Mouse (Mus musculus) stomach, embryonic 14.5 days (tissue): ENCODE measurements around the gene Tbc1d16. TPM values are rescaled to one million over a fixed set of nuclear protein-coding genes. Genes with fewer than 3 reads are reported as not detected.

Source experiments
- ATAC-seq: fragments of 200-750 bp; cut with Nextera tagmentation; 2 replicates; pipeline ENCODE4 v1.8.0; 2017; ENCODE audit warnings: low read depth, moderate TSS enrichment; ENCODE audit not compliant: insufficient number of reproducible peaks, insufficient read depth, low FRiP score
- H3K27ac ChIP-seq: fragments of 300-500 bp; sonication (generic); 2 replicates; pipeline ENCODE4 v1.5.1; 2014; ENCODE audit warnings: mild to moderate bottlenecking, low read length, moderate library complexity, mixed read lengths
- H3K27me3 ChIP-seq: fragments of 300-500 bp; sonication (generic); 2 replicates; pipeline ENCODE4 v1.6.1; 2014; ENCODE audit warnings: low read length, control low read depth, mixed read lengths; ENCODE audit not compliant: control insufficient read depth, insufficient read depth
- H3K36me3 ChIP-seq: fragments of 300-500 bp; sonication (generic); 2 replicates; pipeline ENCODE4 v1.6.1; 2014; ENCODE audit warnings: mild to moderate bottlenecking, control low read depth, low read length, moderate library complexity, mixed read lengths; ENCODE audit not compliant: control insufficient read depth, insufficient read depth
- H3K4me1 ChIP-seq: fragments of 300-500 bp; sonication (generic); 2 replicates; pipeline ENCODE4 v1.6.1; 2014; ENCODE audit warnings: low read length, control low read depth, mixed read lengths; ENCODE audit not compliant: control insufficient read depth, insufficient read depth
- H3K4me2 ChIP-seq: fragments of 300-500 bp; sonication (generic); replicated peaks from 2 replicates; pipeline ENCODE4 v1.6.1; 2014; ENCODE audit warnings: low read depth, low read length, control low read depth
- H3K4me3 ChIP-seq: fragments of 300-500 bp; sonication (generic); 2 replicates; pipeline ENCODE4 v1.5.1; 2014; ENCODE audit warnings: low read depth, low read length, control low read depth
- H3K9ac ChIP-seq: fragments of 300-500 bp; sonication (generic); replicated peaks from 2 replicates; pipeline ENCODE4 v1.6.1; 2014; ENCODE audit warnings: low read depth, mild to moderate bottlenecking, control low read depth, low read length, moderate library complexity, mixed read lengths
- H3K9me3 ChIP-seq: fragments of 300-500 bp; sonication (generic); 2 replicates; pipeline ENCODE4 v1.6.1; 2016; ENCODE audit warnings: low read depth, low read length, control low read depth; ENCODE audit not compliant: control insufficient read depth
- WGBS: fragments of 180-500 bp; shearing (Covaris S2); extraction: QIAGEN DNeasy Blood & Tissue Kit; methylation state at CpG from one replicate; pipeline ENCODE4 v1.1.7; 2014; 5-methylcytosine and 5-hydroxymethylcytosine counted together
- polyA plus RNA-seq: library from polyadenylated mRNA; unstranded; fragments of >200 nt; fragmentation: Nextera tagmentation; extraction: Ambion mirVana; gene quantifications from 2 replicates; pipeline ENCODE4 v1.2.1, GENCODE M21; 2014

The Tbc1d16 gene
- polyA plus RNA-seq, 1 experiment from 2014 or later = 14.8 TPM

DNA sequence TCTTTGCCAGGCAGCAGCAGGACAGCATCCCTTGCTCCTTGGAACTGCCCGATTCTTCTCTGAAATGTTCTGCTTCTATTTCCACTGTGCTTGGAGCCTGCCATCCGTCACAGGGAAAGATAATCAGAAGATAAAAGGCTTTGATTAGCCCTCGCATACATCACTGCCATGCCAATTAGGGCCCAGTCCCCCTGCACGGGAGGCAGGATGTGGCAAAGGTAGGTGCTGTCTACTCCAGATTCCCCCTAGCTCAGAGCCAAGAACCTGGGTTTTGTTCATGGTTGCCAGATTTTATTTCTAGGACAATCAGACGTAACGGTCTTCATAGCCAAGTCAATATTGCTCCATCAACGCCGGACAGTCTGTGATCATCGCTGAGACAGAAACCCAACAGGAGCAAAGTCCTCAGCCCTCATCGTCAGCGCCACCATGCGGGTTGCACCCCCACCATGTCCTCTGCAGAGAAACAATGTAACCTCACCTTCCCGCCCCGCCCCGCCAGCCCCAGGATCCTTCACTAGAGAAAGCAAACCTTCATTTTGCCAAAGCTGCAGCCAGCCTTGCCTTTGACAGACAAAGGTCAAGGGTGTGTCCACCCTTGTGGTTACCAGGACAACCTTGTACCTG, 44.5 kb downstream of the Tbc1d16 start:
- H3K4me3 ChIP-seq = no peak overlapping the region
- H3K9me3 ChIP-seq = no peaks in the 10 kb centered on the region
- no peak overlapping the region for H3K9ac ChIP-seq
- WGBS = 69% methylated on average over 15 of the region's 15 CpGs
- H3K27me3 ChIP-seq = no peaks in the 10 kb centered on the region
- no peak overlapping the region for H3K27ac ChIP-seq
- no peak for ATAC-seq
- H3K4me1 ChIP-seq = peaks cover 18% of the 10 kb centered on the region; the same call in 1 of the 2 replicates
- H3K4me2 ChIP-seq = no peak overlapping the region
- H3K36me3 ChIP-seq = no peaks in the 10 kb centered on the region; the same call in 1 of the 2 replicates

DNA sequence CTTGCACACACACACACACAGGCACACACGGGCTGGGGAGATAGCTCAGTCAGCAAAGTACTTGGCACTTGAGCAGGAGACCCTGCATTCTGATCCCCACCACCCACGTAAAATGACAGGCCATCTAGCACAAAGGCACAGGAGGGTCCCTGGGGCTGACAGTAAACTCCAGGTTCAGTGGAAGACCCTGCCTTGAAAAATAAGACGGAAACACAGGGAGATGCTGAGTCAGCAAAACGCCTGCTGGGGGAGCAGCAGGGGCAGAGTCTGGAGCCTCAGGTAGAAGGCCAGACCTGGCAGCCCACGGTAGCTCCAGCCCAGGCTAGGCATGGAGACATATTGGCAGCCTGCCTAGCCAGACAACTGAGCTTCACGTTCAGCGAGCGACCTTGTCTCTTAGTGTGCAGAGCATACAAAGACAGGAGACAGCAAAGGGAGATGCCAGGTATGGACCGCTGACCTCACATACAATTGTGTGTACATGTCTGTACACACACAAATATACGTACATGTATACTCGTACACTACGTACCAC, 46.4 kb downstream of the Tbc1d16 start:
- Histone ChIP-seq H3K27ac (no peak overlapping the region), H3K9me3 (no peaks in the 10 kb centered on the region), H3K4me3 (no peak overlapping the region), H3K9ac (no peak overlapping the region), H3K36me3 (no peaks in the 10 kb centered on the region; the same call in 1 of the 2 replicates), H3K4me1 (0 out of 2 replicates have a peak, but pooled peaks cover under 1% of the 10 kb centered on the region), H3K27me3 (no peaks in the 10 kb centered on the region), H3K4me2 (no peak overlapping the region)
- 82% methylated on average over 12 of the region's 12 CpGs for WGBS
- no peak for ATAC-seq

DNA sequence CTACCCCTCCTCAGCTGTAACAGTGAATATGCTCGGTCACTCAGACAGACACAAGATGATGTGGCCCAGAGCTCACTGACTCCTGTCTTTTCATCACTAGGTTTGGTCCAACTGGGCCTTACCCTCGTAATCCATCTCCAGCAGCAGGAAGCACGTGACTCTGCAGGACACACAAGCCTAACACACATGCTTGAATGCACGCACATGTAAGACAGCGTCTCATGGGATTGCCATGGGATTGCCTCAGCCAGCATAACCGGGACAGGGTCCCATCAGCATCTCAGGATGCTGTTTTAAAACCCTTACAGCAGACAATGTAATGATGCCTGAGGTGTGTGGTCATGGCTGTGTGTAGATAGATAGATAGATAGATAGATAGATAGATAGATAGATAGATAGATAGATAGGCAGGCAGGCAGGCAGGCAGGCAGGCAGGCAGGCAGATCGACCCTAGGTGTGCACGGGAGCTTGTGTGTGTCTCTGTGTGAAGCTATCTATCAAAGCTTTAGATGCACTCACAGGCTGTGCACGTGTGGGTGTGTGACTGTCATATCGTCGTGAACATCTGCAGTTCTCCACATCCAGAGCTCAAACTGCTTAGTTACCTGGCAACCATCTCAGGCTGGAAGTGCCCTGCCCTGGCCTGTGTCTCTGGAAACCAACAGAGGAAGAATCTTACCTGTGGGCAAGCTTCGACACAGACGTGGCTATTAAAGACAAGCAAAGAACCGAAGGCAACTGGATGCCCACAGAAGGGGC, 47.3 kb downstream of the Tbc1d16 start:
- no peak overlapping the region for H3K9ac ChIP-seq
- H3K27ac ChIP-seq = no peak overlapping the region
- H3K9me3 ChIP-seq = no peaks in the 10 kb centered on the region
- ATAC-seq = no peak
- no peaks in the 10 kb centered on the region; the same call in 1 of the 2 replicates for H3K36me3 ChIP-seq
- 82% methylated on average over 14 of the region's 14 CpGs for WGBS
- no peaks in the 10 kb centered on the region for H3K4me1 ChIP-seq
- no peaks in the 10 kb centered on the region for H3K27me3 ChIP-seq
- no peak overlapping the region for H3K4me3 ChIP-seq
- no peak overlapping the region for H3K4me2 ChIP-seq

DNA sequence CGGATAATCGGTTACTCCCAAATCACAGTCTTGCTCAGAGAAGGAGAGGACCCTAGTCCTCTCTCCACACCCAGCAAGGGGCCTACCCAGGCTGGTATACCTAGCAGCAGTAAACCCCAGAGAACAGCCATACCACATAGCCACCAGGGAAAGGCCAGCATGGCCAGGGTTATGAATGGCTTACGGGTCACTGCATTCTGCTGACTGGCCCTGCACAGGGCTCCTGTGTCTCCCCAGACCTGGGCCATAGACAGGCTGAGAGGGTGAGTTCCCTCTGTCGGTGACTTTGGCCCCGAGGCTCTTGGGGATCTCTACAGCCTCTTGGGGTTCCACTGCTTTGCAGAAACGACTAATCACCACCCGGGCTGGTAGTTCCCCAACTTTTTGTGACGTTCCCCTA, 50.0 kb downstream of the Tbc1d16 start:
- Histone ChIP-seq H3K4me3 (no peak overlapping the region), H3K9me3 (no peaks in the 10 kb centered on the region), H3K9ac (no peak overlapping the region), H3K27ac (no peak overlapping the region), H3K4me2 (no peak overlapping the region), H3K27me3 (no peaks in the 10 kb centered on the region), H3K36me3 (no peaks in the 10 kb centered on the region; the same call in 1 of the 2 replicates), H3K4me1 (no peaks in the 10 kb centered on the region)
- ATAC-seq = no peak
- WGBS = 83% methylated on average over 8 of the region's 8 CpGs

DNA sequence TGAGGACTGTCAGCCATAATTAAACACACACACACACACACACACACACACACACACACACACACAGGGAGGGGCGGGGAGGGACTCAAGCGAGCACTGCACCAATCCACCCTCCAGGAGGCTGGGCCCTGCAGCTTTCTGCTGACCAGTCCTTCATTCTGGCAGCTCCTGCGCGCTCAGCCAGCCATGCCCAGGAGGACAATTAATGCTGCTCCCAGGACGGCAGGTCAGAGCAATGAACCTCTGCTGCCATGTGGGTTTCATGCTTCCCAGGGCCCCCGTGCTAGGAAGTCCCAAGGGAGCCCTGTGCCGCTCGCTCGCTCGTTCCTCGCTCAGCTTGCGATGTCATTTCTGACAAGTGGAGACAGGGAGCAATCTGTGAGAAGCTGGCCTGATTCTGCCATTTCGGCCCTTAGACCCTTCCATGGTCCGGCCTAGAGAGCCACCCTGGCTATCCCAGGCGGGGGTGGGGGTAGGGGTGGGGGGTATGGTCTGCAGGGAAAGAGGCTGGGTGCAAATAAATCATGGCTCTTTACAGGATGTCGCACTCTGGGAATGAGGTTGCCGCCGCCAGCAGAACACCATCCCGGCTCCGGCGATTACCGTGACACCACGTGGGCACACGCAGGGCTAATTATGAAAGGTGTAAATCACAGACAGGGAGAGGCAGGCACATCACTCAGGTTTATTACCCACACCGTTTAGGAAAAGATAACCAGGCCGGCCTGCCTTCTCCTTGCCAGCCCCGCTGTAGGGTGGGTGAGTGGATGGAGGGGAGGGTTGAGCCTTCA, 51.7 kb downstream of the Tbc1d16 start:
- Histone ChIP-seq H3K27ac (no peak overlapping the region), H3K9ac (no peak overlapping the region), H3K9me3 (no peaks in the 10 kb centered on the region), H3K4me1 (no peaks in the 10 kb centered on the region), H3K4me2 (no peak overlapping the region), H3K4me3 (no peak overlapping the region), H3K27me3 (no peaks in the 10 kb centered on the region), H3K36me3 (no peaks in the 10 kb centered on the region)
- WGBS = 67% methylated on average over 26 of the region's 27 CpGs
- no peak for ATAC-seq

DNA sequence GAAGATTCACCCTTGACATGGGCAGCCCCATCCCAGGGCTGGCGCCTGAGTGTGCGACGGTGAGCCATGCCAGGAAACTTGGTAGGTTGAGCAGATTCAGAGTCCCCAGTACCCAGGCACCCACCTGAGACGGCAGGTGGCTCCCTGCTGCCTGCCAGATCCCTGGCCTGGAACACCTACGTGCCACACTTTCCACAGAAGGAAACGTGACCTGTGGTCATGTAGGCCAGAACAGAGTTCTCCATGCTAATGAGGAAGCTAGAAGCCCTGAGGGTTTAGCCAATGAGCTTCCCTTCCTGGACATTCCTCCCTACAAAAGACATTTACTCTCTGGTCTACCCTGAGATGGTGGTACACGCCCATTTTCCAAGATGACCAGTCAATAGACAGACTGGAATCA, 56.7 kb downstream of the Tbc1d16 start:
- H3K9ac ChIP-seq = no peak overlapping the region
- H3K27ac ChIP-seq = no peak overlapping the region
- ATAC-seq = no peak
- no peaks in the 10 kb centered on the region for H3K4me1 ChIP-seq
- WGBS = 90% methylated on average over 7 of the region's 7 CpGs
- H3K36me3 ChIP-seq = no peaks in the 10 kb centered on the region
- H3K4me3 ChIP-seq = no peak overlapping the region
- no peaks in the 10 kb centered on the region for H3K27me3 ChIP-seq
- H3K9me3 ChIP-seq = no peaks in the 10 kb centered on the region
- no peak overlapping the region for H3K4me2 ChIP-seq

DNA sequence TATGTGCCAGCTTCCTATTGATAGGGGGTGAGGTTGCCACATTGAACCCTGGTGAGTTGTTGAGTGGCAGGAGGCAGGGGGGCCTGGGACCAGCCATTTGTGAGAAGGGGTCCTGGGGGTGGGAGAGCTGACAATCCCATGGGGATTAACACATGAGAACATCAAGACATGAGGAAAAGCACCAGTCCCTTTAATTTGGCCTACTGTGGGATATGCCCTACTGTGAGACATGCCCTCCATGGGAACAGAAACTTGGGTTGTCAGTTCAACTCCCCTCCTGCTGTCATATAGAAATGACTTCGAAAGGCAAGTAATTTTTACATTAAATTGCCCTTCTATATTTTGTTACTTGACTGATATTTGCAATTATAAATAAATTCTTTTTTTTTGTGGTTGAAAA, 59.4 kb downstream of the Tbc1d16 start:
- no peak for ATAC-seq
- no peak overlapping the region for H3K4me3 ChIP-seq
- no peak overlapping the region for H3K9ac ChIP-seq
- 91% methylated on average over 1 of the region's 1 CpGs for WGBS
- H3K4me1 ChIP-seq = 0 out of 2 replicates have a peak, but pooled peaks cover 2% of the 10 kb centered on the region
- no peaks in the 10 kb centered on the region for H3K27me3 ChIP-seq
- H3K9me3 ChIP-seq = no peaks in the 10 kb centered on the region
- no peak overlapping the region for H3K4me2 ChIP-seq
- no peak overlapping the region for H3K27ac ChIP-seq
- no peaks in the 10 kb centered on the region for H3K36me3 ChIP-seq

DNA sequence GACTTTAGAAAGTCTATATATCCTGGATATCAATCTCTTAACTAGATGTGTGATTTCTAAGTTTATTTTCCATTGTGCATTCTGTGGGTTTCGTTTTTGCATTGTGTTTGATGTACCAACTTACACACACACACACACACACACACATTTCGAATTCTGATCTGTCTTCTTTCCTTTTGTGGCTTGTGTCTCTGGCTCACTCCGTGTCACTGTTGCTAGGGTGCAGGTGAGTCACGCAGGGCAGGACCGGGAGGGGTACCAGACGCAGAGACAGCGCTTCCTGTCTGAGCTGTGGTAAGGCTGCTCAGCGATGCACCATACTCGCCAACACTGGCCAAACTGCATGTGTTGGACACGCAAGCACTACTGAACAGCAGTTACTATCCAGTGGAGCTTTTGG, 62.3 kb downstream of the Tbc1d16 start:
- WGBS = 77% methylated on average over 10 of the region's 10 CpGs
- H3K9ac ChIP-seq = no peak overlapping the region
- no peak for ATAC-seq
- H3K9me3 ChIP-seq = no peaks in the 10 kb centered on the region
- H3K36me3 ChIP-seq = no peaks in the 10 kb centered on the region
- H3K4me1 ChIP-seq = 0 out of 2 replicates have a peak, but pooled peaks cover 7% of the 10 kb centered on the region
- no peak overlapping the region for H3K4me3 ChIP-seq
- H3K27ac ChIP-seq = no peak overlapping the region
- no peak overlapping the region for H3K4me2 ChIP-seq
- no peaks in the 10 kb centered on the region for H3K27me3 ChIP-seq
